Mouse (Mus musculus): ENCODE results near the gene Lrba.
A peak's percentile ranks its signal among the peaks of the same experiment; 100 is the strongest.

The Lrba gene

GRCm38 (mm10) chr3:86692779-86693178, 468.3 kb downstream of the Lrba start:
- no peak for DNase-seq

GRCm38 (mm10) chr3:86693553-86693952, 469.1 kb downstream of the Lrba start:
- no peak for DNase-seq

GRCm38 (mm10) chr3:86698947-86699346, 474.5 kb downstream of the Lrba start:
- no peak for DNase-seq

GRCm38 (mm10) chr3:86701163-86701563, 476.7 kb downstream of the Lrba start:
- no peak for DNase-seq

DNA sequence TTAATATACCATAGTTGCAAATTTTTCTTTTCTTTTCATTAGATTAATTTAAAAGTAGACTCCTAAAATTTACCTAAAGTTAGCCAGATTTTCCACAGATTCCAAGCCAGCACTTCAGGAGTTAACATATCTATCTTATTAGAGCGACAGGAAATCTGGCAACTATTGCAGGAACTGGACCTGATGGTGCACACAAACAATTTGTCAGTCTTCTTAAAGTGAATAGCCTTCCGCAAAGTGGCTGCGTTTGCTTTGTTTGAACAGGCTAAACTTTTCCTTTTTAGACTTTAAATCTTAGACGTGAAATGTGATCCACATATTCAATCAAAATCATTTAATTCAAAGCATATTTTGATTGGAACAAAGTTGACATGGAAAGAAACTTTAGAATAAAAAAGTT, 485.0 kb downstream of the Lrba start:
- no peak for DNase-seq

GRCm38 (mm10) chr3:86711530-86711929, 487.1 kb downstream of the Lrba start:
- no peak for DNase-seq

GRCm38 (mm10) chr3:86712758-86713157, 488.3 kb downstream of the Lrba start:
- DNase-seq, result no peak

GRCm38 (mm10) chr3:86714446-86714845, 490.0 kb downstream of the Lrba start:
- DNase-seq, result no peak

DNA sequence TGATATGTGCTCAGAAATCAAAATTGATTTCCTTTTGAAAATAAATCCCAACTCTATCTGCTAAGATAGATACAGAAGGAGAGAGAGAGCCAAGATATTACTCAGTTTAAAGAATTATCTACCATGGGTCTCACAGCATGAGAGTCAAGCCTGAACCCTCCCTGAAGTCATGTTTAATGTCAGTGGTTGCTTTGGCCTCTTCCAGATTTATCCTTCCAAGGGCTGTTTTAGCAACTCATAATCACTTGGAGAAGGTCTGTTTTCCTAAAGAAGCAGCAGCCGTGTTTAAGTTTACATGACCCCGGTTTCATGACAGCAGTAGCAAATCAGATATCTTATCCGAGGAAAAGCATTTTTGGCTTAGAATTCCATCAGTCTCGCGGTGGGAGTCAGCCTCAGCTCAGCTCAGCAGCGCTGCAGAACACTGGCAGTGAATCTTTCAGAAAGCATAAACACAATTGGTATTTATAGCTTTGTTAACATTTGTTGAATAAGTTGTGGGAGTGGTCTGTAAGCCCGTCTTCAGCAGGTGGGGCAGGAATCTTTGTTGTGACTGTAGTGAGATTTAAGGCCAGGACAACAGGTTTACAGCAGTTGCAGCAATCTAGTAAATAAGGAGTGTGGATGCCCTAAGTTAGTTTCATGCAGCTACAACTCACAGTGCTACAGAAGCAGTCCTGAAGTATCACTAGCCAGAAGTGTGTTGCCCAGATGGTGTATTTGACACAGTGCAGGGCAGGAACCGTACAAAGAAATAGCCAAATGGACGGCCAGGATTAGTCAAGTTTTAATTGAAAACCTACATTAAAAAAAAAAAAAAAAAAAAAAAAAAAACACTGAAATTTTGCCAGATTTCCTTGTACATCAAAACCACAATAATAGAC, 499.2 kb downstream of the Lrba start:
- no peak for DNase-seq

DNA sequence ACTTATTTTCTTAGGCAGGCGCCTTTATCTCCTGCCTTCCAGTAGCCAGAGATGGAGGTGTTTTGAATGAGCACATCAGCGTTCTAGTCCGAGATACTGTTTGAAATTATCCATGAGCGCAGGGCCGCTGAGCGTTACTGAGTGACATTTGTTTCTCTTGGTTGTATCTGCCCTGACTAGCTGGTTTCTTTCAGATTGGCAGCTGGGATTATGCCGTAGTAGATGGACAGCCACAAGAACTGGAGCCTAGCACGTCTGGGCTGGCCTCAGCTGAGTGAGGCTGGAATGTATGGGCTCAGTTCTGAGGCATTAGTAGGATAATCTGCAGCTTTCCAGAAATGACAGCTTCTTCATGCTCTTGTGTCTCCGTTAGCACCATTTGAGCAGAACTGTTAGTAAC, 500.6 kb downstream of the Lrba start:
- no peak for DNase-seq

DNA sequence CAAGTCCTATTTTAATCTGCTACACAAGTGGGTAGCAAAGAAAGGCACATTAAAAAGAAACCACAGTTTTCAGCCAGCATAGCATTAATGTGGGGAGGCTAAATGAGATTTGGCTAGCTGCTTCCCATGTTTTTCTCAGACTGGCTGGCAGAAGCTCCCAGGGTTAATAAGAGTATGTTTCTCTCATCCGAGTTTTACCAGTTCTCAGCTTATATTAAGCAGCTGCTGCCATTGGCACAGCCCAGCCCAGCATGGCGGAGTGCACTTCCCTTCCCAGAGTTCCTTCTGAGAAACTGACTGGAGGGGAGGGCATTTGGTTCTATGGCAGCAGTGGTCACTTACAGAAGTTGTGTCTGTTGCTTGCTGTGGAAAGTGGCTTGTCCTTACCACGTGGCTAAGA, 514.4 kb downstream of the Lrba start:
- DNase-seq, result no peak

GRCm38 (mm10) chr3:86739745-86740144, 515.3 kb downstream of the Lrba start:
- DNase-seq, result no peak

DNA sequence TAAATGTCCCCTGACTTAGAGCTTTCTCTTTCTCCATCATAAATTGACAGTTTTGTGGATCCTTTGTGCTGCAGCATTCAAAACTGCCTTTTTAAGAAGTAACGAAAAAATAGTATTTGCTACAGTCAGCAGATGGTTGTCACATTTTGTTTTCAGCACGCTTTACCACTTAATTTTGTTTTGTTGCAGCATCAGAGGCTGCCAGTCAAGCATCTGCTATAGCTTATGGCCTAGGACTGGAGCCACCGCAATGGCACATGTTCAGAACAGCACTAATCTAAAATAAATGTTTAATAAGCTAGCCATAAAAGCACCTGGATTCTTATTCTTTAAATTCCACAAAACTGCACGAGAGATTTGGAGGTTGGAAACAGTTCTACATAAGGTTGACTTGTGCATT, 520.9 kb downstream of the Lrba start:
- DNase-seq, result peak; percentile 51

DNA sequence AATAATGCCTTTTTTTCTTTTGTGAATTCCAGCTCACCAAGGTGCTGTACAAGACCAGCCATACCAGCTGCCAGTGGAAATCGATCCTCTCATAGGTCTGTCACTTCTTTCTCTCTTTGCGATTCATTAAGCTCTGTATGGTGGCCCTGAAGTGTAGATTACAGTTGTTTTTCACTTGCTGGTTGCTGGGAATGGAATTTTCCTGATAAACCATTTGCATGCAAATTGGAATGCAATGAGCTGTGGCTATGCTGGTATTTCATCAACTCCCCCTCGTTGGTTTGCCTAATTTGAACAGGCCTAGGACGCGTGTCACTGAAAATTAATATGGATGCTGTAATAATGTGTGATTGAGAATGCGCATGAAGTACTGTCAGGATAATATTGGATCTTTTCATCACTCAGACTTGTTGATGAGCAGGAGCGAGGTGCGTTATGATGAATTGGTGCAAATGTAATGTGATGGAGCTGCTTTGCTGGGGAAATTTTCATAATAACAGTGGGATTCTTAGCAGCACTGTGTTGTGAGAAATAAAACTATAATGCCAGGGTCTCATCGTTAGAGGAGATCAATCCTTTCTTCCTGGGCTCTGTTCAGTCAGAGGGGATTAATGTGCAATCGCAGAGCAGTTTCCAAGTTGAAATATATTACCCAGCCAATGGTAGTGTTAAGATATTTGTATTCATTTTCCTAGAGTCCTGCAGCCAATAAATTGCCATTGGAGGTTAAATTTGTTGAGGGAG, 521.5 kb downstream of the Lrba start:
- DNase-seq, result no peak

- DNase-seq, result no peak
Measured at GRCm38 (mm10) chr3:86750652-86751051, 526.2 kb downstream of the Lrba start.

DNA sequence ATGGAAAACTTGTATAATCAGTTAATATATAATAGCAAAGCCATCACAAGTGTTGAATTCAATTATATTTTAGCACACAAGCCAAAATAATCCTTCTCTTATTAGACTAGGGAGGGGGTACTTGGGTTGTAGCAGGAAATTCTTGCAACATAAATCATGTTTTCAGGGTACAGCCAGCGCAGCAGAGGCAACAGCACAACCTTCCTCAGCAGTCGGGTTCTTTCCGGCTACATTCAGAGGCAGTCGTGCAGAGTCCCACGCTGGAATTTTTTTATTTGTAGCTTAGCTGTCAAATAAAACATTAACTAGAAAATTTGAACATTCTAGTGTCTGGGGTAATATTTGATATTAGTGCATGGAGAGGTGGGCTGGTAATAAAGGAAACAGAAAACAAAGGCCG, 529.7 kb downstream of the Lrba start:
- no peak for DNase-seq

DNA sequence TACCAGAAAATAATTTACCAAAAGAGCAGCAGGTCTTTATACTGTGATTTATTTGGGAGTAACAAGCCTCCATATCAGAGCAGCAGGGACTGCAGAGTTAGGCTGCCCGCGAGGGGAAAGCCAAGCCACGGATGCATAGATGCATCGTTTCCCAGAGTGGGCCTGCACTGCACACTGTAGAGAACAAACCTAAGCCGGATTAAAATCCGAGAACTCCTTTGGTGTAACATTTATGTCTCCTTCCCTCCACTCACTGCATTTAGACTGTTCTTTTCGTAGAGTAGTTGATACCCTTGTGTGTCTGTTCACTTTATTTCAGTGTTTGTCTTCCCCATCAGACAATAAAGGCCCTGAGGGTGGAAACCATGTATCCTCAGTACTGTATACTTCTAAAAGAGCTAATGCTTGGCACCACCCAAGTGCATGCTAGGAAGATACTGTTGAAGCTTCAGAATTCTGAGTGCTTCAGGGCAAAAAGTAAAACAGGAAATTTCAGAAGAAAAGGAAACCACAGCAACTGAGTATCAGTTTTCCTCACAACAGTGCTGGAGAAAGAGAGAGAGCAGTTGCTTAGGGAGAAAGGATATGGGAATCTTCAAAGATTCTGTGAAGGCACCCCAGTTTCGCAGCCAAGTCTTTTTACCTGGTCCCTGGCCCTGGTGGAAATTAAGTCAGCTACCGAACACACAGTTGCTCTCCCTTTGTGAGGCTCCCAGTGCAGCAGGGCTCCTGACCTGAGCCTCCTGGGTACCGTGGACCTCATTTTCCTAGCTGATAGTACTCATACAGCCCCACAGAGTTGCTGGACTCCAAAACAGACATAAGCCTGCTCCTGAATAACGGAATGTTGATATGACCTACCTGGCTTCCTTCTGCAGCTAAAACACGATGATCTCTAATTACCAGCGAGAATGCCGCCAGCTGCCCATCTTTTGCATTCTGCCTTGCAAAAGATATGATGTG, 530.4 kb downstream of the Lrba start:
- no peak for DNase-seq

- no peak for DNase-seq
Measured at GRCm38 (mm10) chr3:86756548-86756947, 532.1 kb downstream of the Lrba start.

GRCm38 (mm10) chr3:86758727-86759126, 534.2 kb downstream of the Lrba start:
- no peak for DNase-seq

GRCm38 (mm10) chr3:86759383-86759782, 534.9 kb downstream of the Lrba start:
- DNase-seq, result no peak

GRCm38 (mm10) chr3:86759834-86760233, 535.4 kb downstream of the Lrba start:
- no peak for DNase-seq

DNA sequence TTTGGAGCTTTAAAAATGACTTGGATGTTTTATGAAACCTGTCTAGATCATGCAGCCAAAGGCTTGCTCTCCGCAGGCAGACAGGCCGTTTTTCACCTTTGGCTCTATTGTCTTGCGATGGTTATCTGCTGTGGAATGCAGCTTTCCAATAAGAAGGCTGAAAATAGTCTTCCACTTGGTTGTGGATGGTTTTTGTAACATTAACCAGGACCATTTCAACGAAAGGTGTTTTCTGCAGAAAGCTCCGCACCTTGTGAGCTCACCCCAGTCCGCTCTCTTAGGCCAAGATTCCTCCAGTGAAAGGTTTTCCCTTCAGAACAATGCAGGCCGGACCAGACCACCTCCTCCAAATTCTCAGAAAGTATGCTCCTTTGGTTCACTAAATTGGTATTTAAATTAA, 536.0 kb downstream of the Lrba start:
- no peak for DNase-seq

Data from layer of hippocampus, adult 9-11 months (tissue).